Mouse (Mus musculus) heart, embryonic 11.5 days (tissue): ENCODE measurements around the gene Aatk. TPM values are rescaled to one million over a fixed set of nuclear protein-coding genes. Genes with fewer than 3 reads are reported as not detected.

Experiments
- ATAC-seq: fragments of 200-750 bp; cut with Nextera tagmentation; replicated peaks from 2 replicates; pipeline ENCODE4 v1.8.0; 2017; ENCODE audit warnings: moderate library complexity; ENCODE audit not compliant: insufficient number of reproducible peaks, low FRiP score, low TSS enrichment
- H3K27ac ChIP-seq: fragments of 300-500 bp; sonication (generic); 2 replicates; pipeline ENCODE4 v1.5.1; 2014; ENCODE audit warnings: mild to moderate bottlenecking, low read depth, low read length
- H3K27me3 ChIP-seq: fragments of 300-500 bp; sonication (generic); 2 replicates; pipeline ENCODE4 v1.6.1; 2014; ENCODE audit warnings: mild to moderate bottlenecking, low read length, mixed read lengths; ENCODE audit not compliant: control insufficient read depth, insufficient read depth
- H3K36me3 ChIP-seq: fragments of 300-500 bp; sonication (generic); 2 replicates; pipeline ENCODE4 v1.6.1; 2014; ENCODE audit warnings: mild to moderate bottlenecking, low read length, moderate library complexity, mixed read lengths; ENCODE audit not compliant: control insufficient read depth, insufficient read depth
- H3K4me1 ChIP-seq: fragments of 300-500 bp; sonication (generic); 2 replicates; pipeline ENCODE4 v1.6.1; 2014; ENCODE audit warnings: low read length; ENCODE audit not compliant: control insufficient read depth, insufficient read depth
- H3K4me2 ChIP-seq: fragments of 300-500 bp; sonication (generic); 2 replicates; pipeline ENCODE4 v1.6.1; 2014; ENCODE audit warnings: mild to moderate bottlenecking, moderate library complexity
- H3K4me3 ChIP-seq: fragments of 300-500 bp; sonication (generic); 2 replicates; pipeline ENCODE4 v1.5.1; 2014; ENCODE audit warnings: low read depth, low read length
- H3K9ac ChIP-seq: fragments of 300-500 bp; sonication (generic); 2 replicates; pipeline ENCODE4 v1.6.1; 2014; ENCODE audit warnings: mild to moderate bottlenecking, low read depth, low read length, moderate library complexity
- H3K9me3 ChIP-seq: fragments of 300-500 bp; sonication (generic); replicated peaks from 2 replicates; pipeline ENCODE4 v1.6.1; 2016; ENCODE audit warnings: low read length; ENCODE audit not compliant: control insufficient read depth
- WGBS: fragments of 180-500 bp; shearing (Covaris S2); extraction: QIAGEN DNeasy Blood & Tissue Kit; methylation state at CpG from one replicate; pipeline ENCODE4 v1.1.7; 2014; ENCODE audit not compliant: insufficient replicate concordance; 5-methylcytosine and 5-hydroxymethylcytosine counted together
- polyA plus RNA-seq: library from polyadenylated mRNA; unstranded; fragments of >200 nt; fragmentation: Nextera tagmentation; extraction: Ambion mirVana; gene quantifications from 2 replicates; pipeline ENCODE4 v1.2.1, GENCODE M21; 2014

Aatk gene
- polyA plus RNA-seq, 1 experiment from 2014 or later: 0.24 TPM

GRCm38 (mm10) chr11:120047531-120048251, 724 bp upstream of the Aatk start:
- Histone ChIP-seq H3K27ac (no peak overlapping the region), H3K27me3 (peaks cover 42% of the 10 kb centered on the region), H3K9me3 (no peaks in the 10 kb centered on the region), H3K4me2 (peak overlapping the region; percentile 97), H3K36me3 (no peaks in the 10 kb centered on the region), H3K4me1 (peaks cover 23% of the 10 kb centered on the region), H3K9ac (no peak overlapping the region; the same call in 1 of the 2 replicates), H3K4me3 (peak overlapping the region; percentile 61)
- no peak for ATAC-seq
- 14% methylated on average over 23 of the region's 23 CpGs for WGBS

- no peaks in the 10 kb centered on the region for H3K36me3 ChIP-seq
- H3K9me3 ChIP-seq: no peaks in the 10 kb centered on the region
- H3K9ac ChIP-seq: no peak overlapping the region
- H3K4me1 ChIP-seq: peaks cover 23% of the 10 kb centered on the region
- no peak overlapping the region for H3K27ac ChIP-seq
- H3K27me3 ChIP-seq: peaks cover 42% of the 10 kb centered on the region
- peak overlapping the region; percentile 61 for H3K4me3 ChIP-seq
- WGBS: 58% methylated on average over 11 of the region's 11 CpGs
- no peak for ATAC-seq
- H3K4me2 ChIP-seq: peak overlapping the region; percentile 97
These were observed 971 bp downstream of the Aatk start for GRCm38 (mm10) chr11:120045839-120046552.

GRCm38 (mm10) chr11:120045341-120045740, 1.6 kb downstream of the Aatk start:
- H3K4me1 ChIP-seq: peaks cover 23% of the 10 kb centered on the region
- no peak overlapping the region for H3K9ac ChIP-seq
- no peaks in the 10 kb centered on the region for H3K36me3 ChIP-seq
- H3K4me2 ChIP-seq: no peak overlapping the region
- WGBS: 64% methylated on average over 4 of the region's 4 CpGs
- H3K27me3 ChIP-seq: peaks cover 42% of the 10 kb centered on the region
- no peak for ATAC-seq
- no peaks in the 10 kb centered on the region for H3K9me3 ChIP-seq
- H3K4me3 ChIP-seq: no peak overlapping the region
- H3K27ac ChIP-seq: no peak overlapping the region

- peak overlapping the region; percentile 57 for H3K27ac ChIP-seq
- H3K9ac ChIP-seq: no peak overlapping the region; the same call in 1 of the 2 replicates
- H3K4me3 ChIP-seq: no peak overlapping the region
- 69% methylated on average over 7 of the region's 7 CpGs for WGBS
- peaks cover 23% of the 10 kb centered on the region for H3K27me3 ChIP-seq
- no peak for ATAC-seq
- no peak overlapping the region for H3K4me2 ChIP-seq
- H3K4me1 ChIP-seq: peaks cover 25% of the 10 kb centered on the region
- H3K36me3 ChIP-seq: no peaks in the 10 kb centered on the region
- no peaks in the 10 kb centered on the region for H3K9me3 ChIP-seq
These were observed 4.7 kb downstream of the Aatk start for GRCm38 (mm10) chr11:120042141-120042838.

GRCm38 (mm10) chr11:120041191-120042123, 5.5 kb downstream of the Aatk start:
- Histone ChIP-seq H3K27me3 (peaks cover 15% of the 10 kb centered on the region), H3K4me1 (peaks cover 25% of the 10 kb centered on the region), H3K4me3 (no peak overlapping the region), H3K9me3 (no peaks in the 10 kb centered on the region), H3K4me2 (peak overlapping the region; percentile 11; the same call in 1 of the 2 replicates), H3K27ac (peak overlapping the region; percentile 57), H3K9ac (no peak overlapping the region; the same call in 1 of the 2 replicates), H3K36me3 (no peaks in the 10 kb centered on the region)
- ATAC-seq: peak; percentile 28
- WGBS: 51% methylated on average over 13 of the region's 13 CpGs

- no peaks in the 10 kb centered on the region for H3K36me3 ChIP-seq
- H3K27me3 ChIP-seq: peaks cover 5% of the 10 kb centered on the region; the same call in 1 of the 2 replicates
- ATAC-seq: no peak
- H3K9ac ChIP-seq: no peak overlapping the region
- WGBS: 60% methylated on average over 8 of the region's 8 CpGs
- no peak overlapping the region for H3K4me2 ChIP-seq
- H3K4me3 ChIP-seq: no peak overlapping the region
- peaks cover 25% of the 10 kb centered on the region for H3K4me1 ChIP-seq
- H3K9me3 ChIP-seq: no peaks in the 10 kb centered on the region
- no peak overlapping the region for H3K27ac ChIP-seq
These were observed 6.5 kb downstream of the Aatk start for GRCm38 (mm10) chr11:120040440-120040839.

- Histone ChIP-seq H3K4me1 (peaks cover 25% of the 10 kb centered on the region), H3K27ac (peak overlapping the region; percentile 68)
- WGBS: 22% methylated on average over 4 of the region's 4 CpGs
These were observed 7.4 kb downstream of the Aatk start for GRCm38 (mm10) chr11:120039581-120039980.

GRCm38 (mm10) chr11:120034762-120035161, 12.2 kb downstream of the Aatk start:
- WGBS: 61% methylated on average over 5 of the region's 5 CpGs
- Histone ChIP-seq H3K27me3 (no peaks in the 10 kb centered on the region), H3K4me1 (peaks cover 8% of the 10 kb centered on the region), H3K4me2 (no peak overlapping the region), H3K9ac (no peak overlapping the region), H3K27ac (no peak overlapping the region), H3K36me3 (no peaks in the 10 kb centered on the region), H3K9me3 (no peaks in the 10 kb centered on the region), H3K4me3 (no peak overlapping the region)
- ATAC-seq: no peak

More at GRCm38 (mm10) chr11:120039581-120039980, 7.4 kb downstream of the Aatk start:
- peaks cover 3% of the 10 kb centered on the region; the same call in 1 of the 2 replicates for H3K27me3 ChIP-seq
- H3K4me2 ChIP-seq: no peak overlapping the region
- no peak overlapping the region for H3K4me3 ChIP-seq
- no peaks in the 10 kb centered on the region for H3K36me3 ChIP-seq
- peak overlapping the region; percentile 46; the same call in 1 of the 2 replicates for H3K9ac ChIP-seq
- ATAC-seq: no peak
- no peaks in the 10 kb centered on the region for H3K9me3 ChIP-seq
